Mouse (Mus musculus) adrenal gland, adult 18-20 months (tissue): ENCODE results near the gene Sult2b1. TPM values are rescaled to one million over a fixed set of nuclear protein-coding genes. Genes with fewer than 3 reads are reported as not detected.

ENCODE experiments used
- DNase-seq, 2 experiments: peaks; one replicate each; pipeline ENCODE4 v3.0.0; 2021 to 2022; ENCODE audit warnings: low spot score in 2 of 2
- total RNA-seq, 2 experiments: library from RNA; stranded (reverse); gene quantifications; 1 replicate in 1 of 2; 2 replicates in 1 of 2; pipeline ENCODE4 v1.2.3; 2021

Sult2b1 gene
- total RNA-seq, 2 experiments from 2014 or later, result 0.77 to 1.1 TPM

DNA sequence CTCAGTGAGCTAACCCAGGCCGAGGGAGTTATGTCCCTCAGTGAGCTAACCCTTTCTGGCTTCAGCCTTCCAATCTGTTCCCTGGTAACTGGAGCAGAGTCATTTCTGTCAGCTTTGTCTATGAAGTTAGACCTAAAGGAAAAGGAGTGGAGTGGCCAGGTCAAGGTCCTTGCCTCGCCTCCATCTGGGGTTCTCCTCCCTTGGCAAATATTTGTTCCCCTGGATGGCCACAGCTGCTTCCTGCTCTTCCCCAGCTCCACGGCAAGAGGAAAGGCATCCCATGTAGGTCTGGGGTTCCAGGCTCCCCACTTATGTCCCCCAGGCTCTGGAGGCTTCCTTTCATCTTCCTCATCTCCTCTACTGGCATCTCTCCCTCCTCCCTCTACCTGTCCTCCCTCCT, 56.8 kb downstream of the Sult2b1 start:
- no peak for DNase-seq

DNA sequence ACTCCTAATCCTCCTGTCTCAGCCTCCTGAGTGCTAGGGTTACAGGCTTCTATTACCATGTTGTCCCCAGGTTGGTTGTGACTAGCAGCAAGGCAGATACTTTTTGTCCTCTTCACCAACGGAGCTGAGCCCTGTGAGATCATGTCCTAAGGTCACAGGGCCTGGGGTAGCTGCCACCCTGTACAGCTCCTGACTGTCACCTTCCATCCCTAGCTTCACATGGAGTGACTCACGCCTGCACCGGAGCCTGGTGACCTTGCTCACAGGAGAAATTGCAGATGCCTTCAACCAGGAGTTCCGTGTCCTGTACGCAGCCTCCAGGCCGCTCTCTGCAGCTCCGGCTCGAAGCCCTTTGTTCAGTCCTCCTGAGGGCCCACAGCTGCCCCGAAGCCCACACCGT, 58.0 kb downstream of the Sult2b1 start:
- DNase-seq, result no peak

DNA sequence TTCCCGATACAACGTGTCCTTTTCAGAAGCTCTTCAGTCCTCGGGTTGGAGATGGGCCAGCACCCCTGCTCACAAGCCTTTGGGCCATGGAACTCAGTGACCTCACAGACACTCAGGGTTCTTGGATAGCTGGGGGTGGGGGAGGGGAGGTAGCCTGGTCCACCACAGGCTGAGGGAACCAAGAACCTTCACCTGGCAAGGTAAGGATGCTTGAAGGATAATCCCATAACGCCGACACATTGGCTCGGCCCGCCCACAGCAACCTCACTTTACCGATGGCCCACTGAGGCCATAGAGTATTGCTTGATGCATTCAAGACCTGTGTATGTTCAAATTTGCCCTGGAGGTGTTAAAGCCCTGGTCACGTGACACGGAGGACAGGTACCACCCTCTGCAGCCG, 58.8 kb downstream of the Sult2b1 start, which contains the start of gene Spaca4:
Gene Spaca4, minus strand, starts transcription at position 101 of the 400 bp plus-strand sequence.
- DNase-seq, result no peak

DNA sequence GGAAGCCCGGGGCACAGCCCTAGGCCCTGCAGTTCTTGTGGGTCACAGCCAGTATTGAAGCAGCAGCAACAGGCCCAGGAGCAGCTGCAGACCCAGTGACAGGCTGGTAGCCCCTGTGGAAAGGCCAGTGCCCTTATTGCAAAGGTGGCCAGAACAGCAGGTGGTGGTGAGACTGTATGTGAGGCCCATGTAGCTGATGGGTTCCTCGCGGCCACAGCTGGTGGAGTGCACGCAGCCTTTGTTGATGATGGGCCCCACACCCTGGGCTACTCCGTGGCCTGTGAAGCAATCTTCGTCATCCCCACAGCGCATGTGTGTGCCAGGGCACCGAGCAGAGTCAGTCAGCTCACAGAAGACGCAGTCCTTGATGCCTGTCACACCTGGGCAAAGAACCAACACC, 59.3 kb downstream of the Sult2b1 start:
- no peak for DNase-seq

DNA sequence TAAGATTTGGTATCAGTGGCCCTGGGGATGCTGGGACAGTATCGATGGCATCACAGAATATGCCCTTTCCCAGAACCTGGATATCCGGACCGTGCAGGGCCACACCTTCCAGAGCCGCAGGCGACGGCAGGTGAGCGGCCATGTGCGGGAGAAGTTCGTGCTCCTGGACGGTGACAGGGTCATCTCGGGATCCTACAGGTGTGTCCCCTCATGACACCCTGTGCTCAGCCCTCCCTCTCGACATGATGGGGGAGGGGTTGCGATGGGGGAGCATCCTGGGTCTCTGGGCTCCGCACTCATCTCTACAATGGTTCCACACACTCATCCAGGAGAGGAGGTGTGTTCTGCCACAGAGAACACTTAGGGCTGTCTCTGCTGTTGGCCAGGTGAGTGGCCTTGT, 60.7 kb downstream of the Sult2b1 start:
- DNase-seq, result no peak

DNA sequence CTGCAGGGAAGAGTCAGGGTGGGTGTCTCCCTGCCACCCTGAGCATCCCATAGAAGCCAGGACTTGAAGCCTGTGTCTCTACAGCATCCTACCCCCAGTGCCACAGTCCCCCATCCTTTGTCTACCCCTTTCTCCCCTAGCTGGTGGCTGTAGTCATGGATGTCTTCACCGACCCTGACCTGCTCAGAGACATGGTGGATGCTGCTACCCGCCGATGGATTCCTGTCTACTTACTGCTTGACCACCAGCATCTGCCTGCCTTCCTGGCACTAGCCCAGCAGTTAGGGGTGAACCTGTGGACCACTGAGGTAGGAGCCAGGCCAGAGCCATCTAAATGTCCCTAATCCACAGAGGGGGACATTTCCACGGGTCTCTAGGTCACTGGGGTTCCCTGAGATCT, 61.2 kb downstream of the Sult2b1 start:
- DNase-seq, result no peak

DNA sequence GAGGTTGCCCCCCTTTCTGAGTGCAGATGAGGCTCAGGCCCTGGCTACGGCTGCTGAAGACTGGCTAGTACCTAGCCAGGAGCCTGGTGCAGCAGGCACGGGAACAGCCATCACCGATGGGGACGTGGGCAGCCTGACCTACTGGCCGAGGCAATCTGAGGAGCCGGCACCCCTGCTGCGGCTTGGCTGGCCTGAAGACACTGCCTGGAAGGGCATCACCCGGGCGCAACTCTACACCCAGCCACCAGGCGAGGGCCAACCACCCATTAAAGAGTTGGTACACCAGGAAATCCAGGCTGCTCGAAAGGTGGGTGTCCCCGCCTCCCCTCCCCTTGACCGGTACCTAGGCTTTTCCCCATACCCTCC, 62.1 kb downstream of the Sult2b1 start:
- no peak for DNase-seq

DNA sequence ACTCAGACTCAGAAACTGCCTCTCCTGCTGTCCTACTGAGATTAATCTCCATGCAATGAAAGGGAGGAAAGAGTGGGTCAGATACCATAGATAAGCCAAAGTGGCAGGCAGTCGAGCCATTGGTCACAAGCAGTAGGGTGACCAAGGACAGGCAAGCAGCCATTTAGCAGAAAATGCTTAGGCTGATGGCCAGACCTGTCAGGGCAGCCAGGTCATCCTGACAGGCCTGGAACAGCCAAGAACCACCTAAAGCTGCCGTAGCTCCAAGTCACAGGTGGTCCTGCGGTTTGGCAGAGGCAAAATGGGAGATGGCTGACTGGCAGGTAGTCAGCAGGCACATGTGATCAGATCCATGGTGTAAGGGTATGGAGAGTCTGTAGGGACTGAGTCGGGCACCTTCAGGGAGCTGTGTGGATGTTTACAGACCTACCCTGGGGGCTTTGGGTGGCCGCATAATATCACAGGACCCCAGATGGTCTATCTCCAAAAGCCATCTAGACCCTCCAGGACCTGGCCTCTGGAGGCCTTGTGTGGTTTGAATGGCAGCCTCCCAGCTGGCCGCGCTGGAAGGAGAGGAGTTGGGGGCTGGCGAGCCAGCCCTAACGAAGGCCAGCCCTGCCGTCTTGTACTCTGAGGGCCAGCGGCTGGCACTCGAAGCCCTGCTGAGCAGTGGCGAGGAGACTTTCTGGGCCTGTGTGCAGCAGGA, 62.7 kb downstream of the Sult2b1 start:
- no peak for DNase-seq

DNA sequence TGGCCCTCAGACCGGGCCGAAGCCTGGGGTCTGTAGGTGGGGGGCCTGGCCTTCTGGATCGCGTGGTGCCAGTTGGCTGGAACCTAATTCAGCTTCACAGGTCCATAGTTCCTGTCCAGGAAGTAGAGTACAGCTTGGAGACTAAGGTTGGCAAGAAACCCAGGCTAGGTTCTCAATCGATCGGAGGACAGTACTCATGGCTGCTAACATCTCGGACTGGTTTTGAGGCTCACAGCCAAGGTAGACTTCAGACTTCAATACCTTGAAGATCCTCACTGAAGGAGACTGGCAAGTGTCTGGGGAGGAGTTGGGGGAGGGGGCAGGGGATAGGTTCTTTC, 63.3 kb downstream of the Sult2b1 start:
- no peak for DNase-seq

DNA sequence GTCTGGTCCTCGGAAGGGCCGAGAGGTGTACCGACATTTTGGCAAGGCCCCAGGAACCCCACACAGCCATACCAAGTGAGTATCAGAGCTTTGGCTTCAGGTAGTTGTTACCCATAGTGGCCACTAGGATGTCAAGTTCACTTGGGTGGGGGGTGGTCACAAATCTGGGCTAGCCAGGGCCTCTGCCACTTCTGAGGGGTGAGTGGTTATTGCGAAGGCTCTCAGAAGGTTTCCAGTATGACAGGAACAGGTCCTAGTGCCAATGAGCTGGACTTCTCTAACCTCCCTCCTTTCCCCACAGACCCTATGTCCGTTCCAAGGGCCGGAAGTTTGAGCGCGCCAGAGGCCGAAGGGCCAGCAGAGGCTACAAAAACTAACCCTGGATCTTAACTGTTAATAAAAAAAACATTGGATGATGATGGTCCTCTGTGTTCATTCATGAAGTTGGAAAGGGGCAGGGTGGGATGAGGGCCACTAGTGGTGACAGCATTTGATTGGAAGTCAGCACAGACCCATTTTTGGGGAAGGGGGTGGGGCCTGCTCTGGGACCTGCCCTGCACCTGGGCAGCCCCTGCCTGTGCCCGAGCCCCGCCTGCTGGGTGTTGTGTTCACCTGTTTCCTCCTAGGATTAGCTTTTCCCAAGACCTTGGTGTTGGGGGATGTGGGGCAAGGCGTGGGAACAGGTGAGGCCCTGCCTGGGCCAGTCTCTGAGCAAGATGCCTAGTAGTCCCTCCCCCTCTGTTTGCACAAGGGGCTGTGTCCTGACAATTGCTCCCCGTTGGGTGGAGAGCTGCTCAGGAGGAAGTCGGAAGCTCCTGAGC, 63.8 kb downstream of the Sult2b1 start, which contains the start of gene Fam83e:
Gene Fam83e, plus strand, starts transcription at position 800 of the 821 bp plus-strand sequence.
- DNase-seq, result peak in 1 of 2 experiments; percentile 21

DNA sequence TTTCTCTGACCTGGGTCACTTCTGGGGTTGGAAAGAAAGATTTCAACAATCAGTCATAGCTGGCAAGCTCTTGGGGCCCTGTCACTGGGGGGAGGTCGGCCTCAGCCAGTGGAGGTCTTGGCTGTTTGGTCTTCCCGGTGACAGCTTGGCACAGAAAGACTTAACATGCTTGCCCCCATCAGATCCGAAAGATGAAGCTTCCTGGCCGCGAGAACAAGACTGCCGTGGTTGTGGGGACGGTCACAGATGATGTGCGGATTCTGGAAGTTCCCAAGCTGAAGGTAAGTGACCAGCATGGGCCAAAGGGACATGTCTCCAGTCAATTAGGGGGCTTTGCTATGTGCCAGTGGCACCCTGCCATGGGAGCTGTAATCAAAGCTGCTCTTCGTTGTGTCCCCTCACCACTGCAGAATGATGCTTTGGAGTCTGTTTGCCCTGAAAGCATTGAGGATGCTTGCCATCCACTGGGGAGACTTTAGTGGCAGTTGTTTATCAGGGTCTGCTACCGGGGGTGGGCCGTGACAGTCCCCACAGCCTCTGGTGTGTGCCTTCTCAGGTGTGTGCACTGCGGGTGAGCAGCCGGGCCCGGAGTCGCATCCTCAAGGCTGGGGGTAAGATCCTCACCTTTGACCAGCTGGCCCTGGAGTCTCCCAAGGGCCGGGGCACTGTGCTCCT, 64.6 kb downstream of the Sult2b1 start:
- DNase-seq, result peak in 1 of 2 experiments; percentile 16

DNA sequence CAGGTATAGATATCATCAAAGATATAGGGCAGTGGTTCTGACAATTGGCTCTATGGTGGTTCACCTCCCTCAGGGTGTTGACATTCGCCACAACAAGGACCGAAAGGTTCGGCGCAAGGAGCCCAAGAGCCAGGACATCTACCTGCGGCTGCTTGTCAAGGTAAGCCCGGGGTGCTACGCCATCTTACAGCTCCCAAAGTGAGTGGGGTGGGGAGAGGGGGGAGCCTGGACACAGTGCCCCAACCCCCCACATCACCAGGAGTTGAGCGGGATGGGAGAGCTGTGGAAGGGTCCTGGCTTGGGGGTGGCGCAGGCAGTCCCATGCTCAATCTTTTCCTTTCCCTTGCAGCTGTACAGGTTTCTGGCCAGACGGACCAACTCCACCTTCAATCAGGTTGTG, 65.3 kb downstream of the Sult2b1 start:
- no peak for DNase-seq

DNA sequence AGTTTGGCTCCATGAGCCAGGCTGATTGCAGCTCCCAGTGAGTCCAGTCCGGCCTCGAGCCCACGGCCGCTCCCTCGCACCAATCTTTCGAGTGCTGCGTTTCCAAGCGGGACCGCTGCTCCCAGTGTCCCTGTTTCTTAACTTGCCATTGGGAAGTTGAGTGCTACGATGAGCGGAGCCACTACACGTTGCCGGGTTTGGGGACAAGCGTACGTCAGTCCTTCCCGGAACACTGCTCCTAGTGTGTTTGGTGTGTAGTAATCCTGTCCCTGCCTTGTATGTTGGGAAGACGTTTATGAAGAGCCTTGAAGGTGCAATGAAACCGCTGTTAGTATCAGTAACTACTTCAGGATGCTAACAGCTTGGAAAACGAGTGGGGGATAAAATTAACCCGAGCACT, 66.1 kb downstream of the Sult2b1 start:
- DNase-seq, result no peak

DNA sequence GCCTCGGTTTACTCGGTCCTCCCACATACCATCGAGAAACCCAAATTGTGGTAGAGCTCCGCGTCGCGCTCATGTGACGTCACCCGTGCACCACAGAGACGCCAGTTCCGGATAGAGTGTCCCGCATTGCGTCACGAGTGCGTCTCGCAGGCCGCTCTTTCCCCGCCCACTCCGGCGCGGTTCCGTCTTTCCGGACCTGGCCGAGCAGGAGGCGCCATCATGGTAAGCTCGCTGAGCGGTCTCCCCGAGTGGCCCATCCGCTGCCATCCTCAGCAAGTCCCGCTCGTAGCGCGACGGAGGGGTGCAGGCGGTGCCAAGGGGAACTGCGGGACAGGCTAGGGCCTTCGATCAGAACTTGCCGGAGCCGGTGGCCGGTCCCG, 66.6 kb downstream of the Sult2b1 start, which contains the start of gene Sphk2:
Gene Sphk2, minus strand, starts transcription at position 85 of the 380 bp plus-strand sequence.
- peak; percentile 98 for DNase-seq

DNA sequence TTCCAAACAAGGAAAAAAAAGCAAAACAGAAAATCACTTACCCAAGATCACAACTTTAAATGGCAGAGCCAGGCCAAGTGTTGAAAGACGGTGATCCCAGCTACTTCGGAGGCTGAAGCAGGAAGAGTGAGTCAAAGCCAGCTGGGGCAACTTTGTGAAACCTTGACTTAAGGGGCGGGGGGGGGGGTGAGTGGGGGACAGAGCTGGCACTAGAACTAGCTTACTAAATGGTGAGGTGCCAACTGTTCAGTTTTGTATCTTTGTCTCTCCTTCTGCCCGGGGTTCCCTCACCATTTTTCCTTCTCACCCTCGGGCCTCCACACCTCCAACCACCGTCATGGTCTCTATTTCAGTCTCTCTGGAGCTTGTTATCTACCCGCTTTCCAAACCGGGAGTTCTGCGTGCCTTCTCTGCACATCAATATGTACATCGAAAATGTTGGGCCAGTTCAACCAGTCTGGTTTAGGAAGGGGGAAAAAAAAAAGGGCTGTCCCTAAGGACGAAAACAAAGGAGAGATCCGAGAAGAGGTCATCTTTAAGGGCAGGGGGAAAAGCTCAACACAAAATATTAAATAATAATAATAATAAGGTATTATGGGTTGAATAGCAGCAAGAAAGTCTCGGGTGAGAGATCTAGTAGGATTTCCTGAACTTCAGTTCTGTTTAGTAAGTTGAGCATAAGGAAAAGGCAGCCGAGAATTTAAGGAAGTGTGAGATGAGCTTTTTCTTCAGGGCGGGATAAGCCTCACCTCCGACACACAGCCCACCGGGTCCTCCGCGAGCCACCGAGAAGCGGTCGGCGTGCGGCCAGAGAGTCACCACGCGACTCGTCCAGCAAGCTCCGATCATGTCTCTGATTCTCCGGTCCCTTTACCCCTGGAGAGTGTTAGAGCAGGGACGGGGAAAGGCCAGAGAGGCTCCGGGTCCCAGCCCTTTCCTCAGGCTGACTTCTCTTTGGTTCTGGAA, 67.2 kb downstream of the Sult2b1 start:
- no peak for DNase-seq

DNA sequence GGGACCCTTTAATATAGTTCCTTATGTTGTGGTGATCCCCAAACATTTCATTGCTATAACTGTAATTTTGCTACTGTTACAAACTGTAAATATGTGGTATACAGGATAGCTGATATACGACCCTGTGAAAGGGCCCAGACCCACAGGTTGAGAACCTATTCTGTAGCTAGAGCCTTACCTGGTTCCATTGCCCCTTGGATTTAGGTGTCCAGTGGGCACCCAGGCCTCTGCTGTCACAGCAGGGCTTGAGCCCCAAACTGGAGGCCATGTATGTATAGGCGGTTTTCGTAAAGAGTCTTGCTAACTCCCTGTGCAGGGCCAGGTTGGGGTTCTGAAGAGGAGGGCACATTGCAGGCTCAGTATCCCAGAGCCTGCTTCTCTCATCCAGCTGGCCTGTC, 68.0 kb downstream of the Sult2b1 start:
- DNase-seq, result no peak

DNA sequence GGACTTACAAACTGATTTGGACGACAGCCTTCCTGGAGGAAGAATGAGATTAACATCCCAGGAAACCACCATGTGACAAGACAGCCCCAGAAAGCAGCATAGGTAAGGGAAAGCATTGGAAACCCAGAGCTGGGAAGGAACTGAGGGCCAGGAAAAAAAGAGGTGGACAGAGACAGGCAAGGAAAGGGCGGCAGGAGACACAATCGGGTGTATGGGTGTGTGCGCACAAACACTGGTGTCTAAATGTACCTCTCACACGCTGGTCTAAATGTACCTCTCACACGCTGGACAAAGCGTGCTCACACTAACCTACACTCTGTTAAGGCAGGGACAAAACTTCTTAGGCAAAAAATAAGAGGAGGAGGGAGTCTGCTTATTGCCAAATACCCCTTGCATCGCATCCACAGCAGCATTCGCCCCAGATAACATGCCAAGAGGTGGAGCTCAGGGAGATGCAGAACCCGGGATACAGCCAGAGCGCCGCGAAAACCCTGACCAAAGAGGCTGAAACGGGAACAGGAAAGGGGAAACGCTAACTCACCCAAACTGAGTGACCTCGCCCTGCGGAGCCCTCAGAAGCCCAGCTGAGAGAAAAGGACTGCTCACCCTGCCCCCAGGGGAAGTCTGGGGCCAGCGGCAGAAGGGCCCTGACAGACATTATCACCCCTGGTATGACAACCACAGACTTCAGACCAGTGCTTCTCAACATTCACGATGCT, 68.6 kb downstream of the Sult2b1 start:
- DNase-seq, result no peak

DNA sequence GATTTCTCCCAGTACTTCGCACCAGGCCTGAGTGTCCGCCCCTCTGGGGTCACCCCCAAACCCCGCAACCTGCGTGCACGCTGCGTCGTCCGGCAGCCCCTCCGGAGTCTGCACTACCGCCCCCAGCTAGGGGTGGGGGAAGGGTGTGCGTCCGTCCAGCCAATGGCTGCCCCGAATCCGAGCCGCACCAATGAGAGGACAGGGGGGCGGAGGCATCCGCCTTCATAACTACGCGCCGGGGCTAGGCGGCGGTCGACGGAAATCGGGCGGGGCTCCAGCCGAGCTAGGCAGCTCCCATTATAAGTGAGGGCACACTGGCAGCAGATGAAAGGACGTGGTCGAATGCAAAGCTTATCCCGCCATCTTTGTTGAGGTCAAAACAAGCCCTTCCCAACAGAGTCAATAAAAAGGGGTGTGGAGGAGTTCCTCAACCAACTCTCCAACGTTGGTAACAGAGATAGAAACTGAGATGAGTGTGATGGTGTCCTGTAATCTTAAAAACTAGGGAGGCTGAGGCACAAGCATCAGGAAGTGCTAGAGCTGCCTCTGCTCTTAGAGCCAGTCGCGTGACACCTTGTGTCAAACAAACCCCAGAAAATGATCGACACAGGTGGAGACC, 69.3 kb downstream of the Sult2b1 start, which contains the start of gene Rpl18:
Gene Rpl18, plus strand, starts transcription at position 368 of the 619 bp plus-strand sequence.
- peak; percentile 90 to 95 for DNase-seq

DNA sequence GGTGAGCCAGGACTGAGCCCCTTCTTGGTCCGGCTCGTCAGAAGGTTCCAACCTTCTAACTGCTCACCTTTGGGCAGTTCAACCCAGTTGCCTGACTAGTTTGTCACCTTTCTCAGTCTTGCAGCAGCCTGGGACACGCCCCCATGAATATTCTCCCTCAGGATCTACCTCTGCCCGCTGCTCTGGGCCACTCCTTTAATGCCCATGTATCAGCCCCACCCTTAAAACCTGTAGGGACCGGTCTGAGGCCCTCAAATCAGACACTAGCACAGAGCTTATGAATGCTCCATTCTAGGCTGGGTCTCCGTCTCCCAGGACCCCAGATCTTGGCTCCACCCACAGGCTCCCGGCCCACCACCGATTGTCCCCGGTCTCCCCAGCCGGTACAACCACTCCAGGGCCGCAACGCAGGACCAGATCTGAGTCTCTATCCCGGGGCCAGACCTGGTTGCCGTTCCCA, 69.8 kb downstream of the Sult2b1 start:
- no peak for DNase-seq
